Mouse (Mus musculus) heart, postnatal 0 days (tissue): Measurements from ENCODE around the gene Thrap3.

Source experiments
- CTCF ChIP-seq: IDR thresholded peaks from 2 replicates; pipeline ENCODE4 v1.5.1; 2016; ENCODE audit warnings: antibody characterized with exemption, control low read depth, low read depth
- EP300 ChIP-seq: IDR thresholded peaks from 2 replicates; pipeline ENCODE4 v1.6.1; 2016; ENCODE audit warnings: antibody characterized with exemption, low read depth

DNA sequence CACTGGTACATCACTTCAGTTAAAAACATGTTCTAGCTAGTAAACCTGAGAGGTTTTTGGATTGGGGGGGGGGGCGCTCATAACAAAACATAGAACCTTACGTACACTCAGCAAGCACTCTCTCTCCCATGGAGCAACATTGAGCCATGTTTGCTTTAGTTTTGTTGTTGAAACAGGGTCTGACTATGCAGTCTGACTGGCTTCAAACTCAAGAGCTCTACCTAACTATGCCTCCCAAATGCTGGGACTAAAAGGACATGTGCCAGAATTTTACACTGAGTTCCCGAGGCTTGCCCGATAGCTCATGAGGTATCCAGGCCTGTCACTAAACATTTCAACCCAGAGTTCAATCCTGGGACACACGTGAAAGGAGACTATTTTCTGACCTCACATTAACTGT is 19.5 kb downstream of the Thrap3 start:
- TF ChIP-seq CTCF, result no peak
- no peak for TF ChIP-seq EP300
